Mouse (Mus musculus): ENCODE measurements around the gene Celf3. TPM values are rescaled to one million over a fixed set of nuclear protein-coding genes. Genes with fewer than 3 reads are reported as not detected.

Celf3 gene
- polyA plus RNA-seq, 1 experiment from 2014 or later: 69.0 TPM

DNA sequence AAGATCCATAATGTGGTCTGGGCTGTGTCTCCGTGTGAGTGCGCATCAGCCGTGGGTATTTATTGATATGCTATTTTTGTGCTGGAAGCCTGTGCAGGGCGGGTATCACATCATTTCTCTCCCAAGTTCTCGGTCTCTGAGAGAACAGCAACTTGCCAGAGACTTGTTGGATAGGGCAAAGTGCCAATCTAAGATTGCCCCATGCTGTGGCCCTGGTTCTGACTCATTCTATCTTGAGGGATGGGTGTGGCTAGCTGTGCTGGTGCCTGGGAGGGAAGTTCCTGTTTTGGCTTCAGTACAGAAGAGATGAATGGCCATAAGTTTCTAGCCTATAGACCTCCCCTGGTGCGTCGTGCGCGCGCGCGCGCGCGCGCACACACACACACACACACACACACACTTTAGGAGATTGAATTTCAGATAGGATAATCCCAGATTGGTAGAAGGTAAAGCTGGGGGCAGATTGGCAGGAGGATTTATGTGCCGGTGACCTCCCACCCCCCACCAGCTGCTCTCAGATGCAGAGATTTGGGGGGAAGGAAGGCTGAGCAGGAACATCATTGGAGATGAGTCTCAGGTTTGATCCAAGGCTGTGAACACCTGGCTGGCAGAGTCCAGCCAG is 4.8 kb downstream of the Celf3 start:
- Histone ChIP-seq H3K36me3 (peaks cover 55% of the 10 kb centered on the region), H3K27ac (replicated peaks) (peak overlapping the region; percentile 91), H3K9me3 (replicated peaks) (no peaks in the 10 kb centered on the region), H3K27me3 (ENCODE audit: low read depth, poor library complexity, severe bottlenecking) (peaks cover 38% of the 10 kb centered on the region), H3K4me3 (peak overlapping the region; percentile 44; the same call in 1 of the 2 replicates), H3K4me1 (peaks cover 100% of the 10 kb centered on the region)
- 81% methylated on average over 17 of the region's 17 CpGs for WGBS
- no peak for DNase-seq (ENCODE audit: low spot score)

DNA sequence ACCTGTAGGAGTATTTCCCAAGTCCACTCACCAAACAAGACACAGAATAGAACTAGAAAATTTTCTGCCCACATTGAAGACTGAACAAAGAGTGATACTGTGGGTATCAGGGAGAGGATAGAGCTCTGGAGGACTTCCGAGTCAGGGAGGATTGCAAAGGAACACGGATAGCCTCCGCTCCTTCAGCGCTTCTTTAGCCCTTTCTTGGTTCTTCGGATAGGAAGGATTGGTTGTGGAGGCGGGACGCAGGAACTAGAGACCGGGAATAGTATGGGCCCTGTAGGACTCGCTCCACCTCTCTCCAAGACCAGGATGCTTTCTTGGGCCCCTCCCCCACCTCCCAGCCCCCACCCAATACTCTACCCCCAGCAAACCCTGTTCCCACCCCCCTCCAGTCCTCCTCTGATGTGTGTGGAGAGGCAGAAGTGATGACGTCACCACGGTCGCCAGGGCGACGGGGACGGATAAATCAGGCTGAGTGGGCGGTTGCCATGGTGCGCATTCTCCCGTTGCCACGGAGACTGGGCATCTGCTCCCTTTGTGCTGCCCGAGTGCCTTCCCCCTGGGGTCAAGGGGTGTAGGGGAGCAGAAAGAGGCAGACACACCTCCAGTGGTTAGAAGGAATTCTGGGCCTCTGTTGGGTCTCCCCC is 5.8 kb downstream of the Celf3 start:
- peaks cover 28% of the 10 kb centered on the region for H3K27me3 ChIP-seq (ENCODE audit: low read depth, poor library complexity, severe bottlenecking)
- H3K27ac ChIP-seq (replicated peaks): peak overlapping the region; percentile 91
- no peaks in the 10 kb centered on the region for H3K9me3 ChIP-seq (replicated peaks)
- H3K4me3 ChIP-seq: peak overlapping the region; percentile 44
- peak; percentile 99 for DNase-seq (ENCODE audit: low spot score)
- 9% methylated on average over 20 of the region's 20 CpGs for WGBS
- peaks cover 65% of the 10 kb centered on the region for H3K36me3 ChIP-seq
- peaks cover 90% of the 10 kb centered on the region for H3K4me1 ChIP-seq

DNA sequence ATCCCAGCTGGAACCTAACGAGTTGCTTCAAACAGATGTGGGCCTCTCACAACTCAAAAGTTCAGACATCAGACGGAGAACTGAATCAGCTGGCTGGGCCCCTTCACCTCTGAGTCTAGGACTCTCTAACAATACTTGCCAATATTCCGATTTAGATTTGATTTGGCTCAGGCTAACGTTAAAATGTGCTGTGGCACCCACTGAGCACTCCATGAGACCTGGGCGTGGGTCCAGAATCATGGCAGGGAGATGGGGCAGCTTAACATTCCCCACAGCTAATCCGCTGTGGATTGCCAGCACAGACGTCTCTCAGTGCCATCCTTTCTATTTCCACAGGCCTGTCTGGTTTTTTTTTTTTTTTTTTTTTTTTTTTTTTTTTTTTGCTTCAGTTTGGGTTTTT is 7.8 kb downstream of the Celf3 start:
- no peak for DNase-seq (ENCODE audit: low spot score)
- Histone ChIP-seq H3K4me1 (peaks cover 88% of the 10 kb centered on the region), H3K27me3 (ENCODE audit: low read depth, poor library complexity, severe bottlenecking) (peaks cover 8% of the 10 kb centered on the region; the same call in 1 of the 2 replicates), H3K36me3 (peaks cover 83% of the 10 kb centered on the region), H3K27ac (replicated peaks) (peak overlapping the region; percentile 91), H3K4me3 (no peak overlapping the region), H3K9me3 (replicated peaks) (no peaks in the 10 kb centered on the region)
- WGBS: 70% methylated on average over 7 of the region's 7 CpGs

DNA sequence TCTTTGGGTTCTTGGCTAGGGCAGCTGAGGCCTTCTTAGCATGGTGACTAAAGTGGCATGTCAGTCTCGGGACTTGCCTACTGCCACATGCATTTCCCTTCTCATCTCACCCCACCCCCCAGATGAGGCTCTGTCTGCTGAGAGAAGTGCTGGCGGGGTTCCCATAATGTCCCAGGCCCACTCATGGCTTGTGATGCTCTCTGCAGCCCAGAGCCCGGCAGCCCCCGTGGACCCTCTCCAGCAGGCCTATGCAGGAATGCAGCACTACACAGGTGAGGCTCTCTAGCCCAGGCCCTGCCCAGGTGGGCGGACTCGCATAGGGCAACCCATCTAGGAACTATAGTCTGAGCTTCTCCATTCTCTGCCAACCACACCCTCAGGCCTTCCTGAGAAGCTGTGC is 9.5 kb downstream of the Celf3 start:
- Histone ChIP-seq H3K9me3 (replicated peaks) (no peaks in the 10 kb centered on the region), H3K27me3 (ENCODE audit: low read depth, poor library complexity, severe bottlenecking) (no peaks in the 10 kb centered on the region), H3K36me3 (peaks cover 80% of the 10 kb centered on the region), H3K4me1 (peaks cover 80% of the 10 kb centered on the region), H3K4me3 (no peak overlapping the region), H3K27ac (replicated peaks) (peak overlapping the region; percentile 61)
- 83% methylated on average over 6 of the region's 6 CpGs for WGBS
- DNase-seq (ENCODE audit: low spot score): no peak

DNA sequence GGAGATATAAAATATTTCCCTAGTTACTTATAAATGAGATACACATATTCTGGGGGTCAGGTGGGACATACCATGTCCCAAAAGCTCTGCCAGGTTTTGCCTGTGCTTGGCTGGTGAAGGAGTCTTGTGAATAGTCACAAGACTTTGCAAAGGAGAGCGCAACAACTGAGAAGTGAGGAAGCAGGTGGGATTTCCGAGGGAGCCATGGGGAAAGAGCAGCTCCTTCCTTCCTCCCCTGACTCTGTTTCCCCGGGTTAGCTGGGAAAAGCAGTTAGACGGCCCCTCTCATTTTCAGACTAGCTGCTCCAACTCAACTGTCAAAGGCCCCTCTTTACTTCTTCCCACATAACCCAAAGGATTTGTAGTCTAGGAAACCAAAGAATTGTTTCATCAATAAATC is 19.1 kb downstream of the Celf3 start:
- H3K27me3 ChIP-seq (ENCODE audit: low read depth, poor library complexity, severe bottlenecking): no peaks in the 10 kb centered on the region
- H3K4me3 ChIP-seq: no peak overlapping the region
- H3K27ac ChIP-seq (replicated peaks): no peak overlapping the region
- no peak for DNase-seq (ENCODE audit: low spot score)
- whole genome bisulfite sequencing: 85% methylated on average over 4 of the region's 4 CpGs
- H3K9me3 ChIP-seq (replicated peaks): no peaks in the 10 kb centered on the region
- H3K36me3 ChIP-seq: peaks cover 68% of the 10 kb centered on the region
- peaks cover 6% of the 10 kb centered on the region; the same call in 1 of the 2 replicates for H3K4me1 ChIP-seq

DNA sequence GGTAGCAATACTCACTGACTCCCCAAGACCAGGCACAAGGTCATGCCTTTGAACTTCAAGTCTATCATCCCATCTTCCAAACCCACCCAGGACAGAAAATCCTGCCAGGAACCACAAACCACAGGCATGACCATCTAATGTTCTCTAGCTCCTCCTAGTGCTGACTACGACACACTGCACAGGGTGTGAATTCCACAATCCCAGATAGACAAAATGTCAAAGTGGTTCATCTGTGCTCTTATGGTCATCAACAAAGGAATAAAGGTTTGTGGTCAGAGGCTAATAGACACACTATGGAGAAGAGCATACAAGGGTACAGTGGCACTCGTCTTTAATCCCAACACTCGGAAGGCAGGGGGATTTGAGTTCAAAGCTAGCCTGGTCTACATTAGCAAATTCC is 24.1 kb downstream of the Celf3 start:
- Histone ChIP-seq H3K4me1 (no peaks in the 10 kb centered on the region), H3K27me3 (ENCODE audit: low read depth, poor library complexity, severe bottlenecking) (no peaks in the 10 kb centered on the region), H3K9me3 (replicated peaks) (no peaks in the 10 kb centered on the region), H3K4me3 (no peak overlapping the region), H3K27ac (replicated peaks) (no peak overlapping the region), H3K36me3 (peaks cover 59% of the 10 kb centered on the region)
- 78% methylated on average over 3 of the region's 3 CpGs for WGBS
- no peak for DNase-seq (ENCODE audit: low spot score)

DNA sequence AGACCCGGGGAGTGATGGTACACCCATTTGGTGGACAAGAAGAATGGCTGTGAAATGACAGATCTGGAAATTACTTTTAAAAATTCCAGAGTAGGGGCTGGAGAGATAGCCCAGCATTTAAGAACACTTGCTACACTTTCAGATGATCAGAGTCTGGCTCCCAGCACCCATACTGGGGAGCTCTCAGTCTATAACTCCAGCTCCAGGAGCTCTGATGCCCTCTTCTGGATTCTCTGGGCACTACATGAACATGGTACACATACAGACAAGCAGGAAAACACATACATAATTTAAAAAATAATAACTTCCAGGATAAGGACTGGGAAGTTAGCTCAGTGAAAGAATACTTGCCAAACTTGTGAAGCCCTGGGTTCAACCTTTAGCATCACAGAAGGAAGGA is 28.6 kb downstream of the Celf3 start:
- Histone ChIP-seq H3K27me3 (ENCODE audit: low read depth, poor library complexity, severe bottlenecking) (no peaks in the 10 kb centered on the region), H3K36me3 (peaks cover 69% of the 10 kb centered on the region), H3K9me3 (replicated peaks) (no peaks in the 10 kb centered on the region), H3K27ac (replicated peaks) (no peak overlapping the region), H3K4me1 (no peaks in the 10 kb centered on the region), H3K4me3 (no peak overlapping the region)
- WGBS: 93% methylated on average over 1 of the region's 1 CpGs
- no peak for DNase-seq (ENCODE audit: low spot score)

DNA sequence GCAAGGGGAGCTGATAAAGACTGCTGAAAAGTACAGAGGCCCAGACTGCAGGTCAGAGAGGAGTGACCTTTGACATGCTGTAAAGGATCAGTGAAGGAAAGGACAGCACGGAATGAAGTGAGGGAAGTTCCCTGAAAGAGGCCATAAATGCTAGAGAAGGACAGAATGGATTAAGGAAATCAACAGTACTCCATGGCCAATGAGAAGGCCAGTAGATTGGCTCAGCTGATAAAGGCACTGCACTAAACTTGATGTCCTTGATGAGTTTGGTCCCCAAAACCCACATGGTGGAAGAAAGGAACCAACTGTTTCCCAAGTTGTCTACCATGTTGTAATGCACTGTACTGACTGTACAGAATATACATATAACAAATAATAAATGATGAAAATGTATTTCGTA is 48.6 kb downstream of the Celf3 start:
- Histone ChIP-seq H3K27ac (replicated peaks) (no peak overlapping the region), H3K27me3 (ENCODE audit: low read depth, poor library complexity, severe bottlenecking) (no peaks in the 10 kb centered on the region), H3K9me3 (replicated peaks) (no peaks in the 10 kb centered on the region), H3K36me3 (peaks cover 56% of the 10 kb centered on the region), H3K4me1 (0 out of 2 replicates have a peak, but pooled peaks cover 2% of the 10 kb centered on the region), H3K4me3 (no peak overlapping the region)
- 69% methylated on average over 2 of the region's 2 CpGs for WGBS
- no peak for DNase-seq (ENCODE audit: low spot score)

DNA sequence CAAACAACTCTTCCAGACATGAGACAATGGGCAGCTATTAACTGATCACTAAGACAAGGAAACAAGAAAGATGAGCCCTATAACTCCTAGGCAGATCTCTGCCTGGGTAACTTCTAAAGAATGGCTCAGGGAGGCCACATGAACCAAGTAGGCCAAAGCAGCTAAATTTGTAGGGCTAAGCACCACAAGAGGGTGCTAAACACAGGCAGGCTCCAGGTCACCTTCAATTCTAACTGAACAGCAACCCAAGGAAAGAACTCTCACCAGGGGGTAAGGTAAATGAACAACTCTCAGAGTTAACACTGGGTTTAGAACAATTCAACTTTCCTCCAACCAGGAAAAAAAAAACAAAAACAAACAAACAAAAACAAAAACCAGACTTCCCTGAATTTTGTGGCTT is 55.9 kb downstream of the Celf3 start:
- Histone ChIP-seq H3K4me1 (no peaks in the 10 kb centered on the region), H3K27ac (replicated peaks) (no peak overlapping the region), H3K36me3 (peaks cover 25% of the 10 kb centered on the region), H3K27me3 (ENCODE audit: low read depth, poor library complexity, severe bottlenecking) (no peaks in the 10 kb centered on the region), H3K4me3 (no peak overlapping the region), H3K9me3 (replicated peaks) (no peaks in the 10 kb centered on the region)
- DNase-seq (ENCODE audit: low spot score): no peak

DNA sequence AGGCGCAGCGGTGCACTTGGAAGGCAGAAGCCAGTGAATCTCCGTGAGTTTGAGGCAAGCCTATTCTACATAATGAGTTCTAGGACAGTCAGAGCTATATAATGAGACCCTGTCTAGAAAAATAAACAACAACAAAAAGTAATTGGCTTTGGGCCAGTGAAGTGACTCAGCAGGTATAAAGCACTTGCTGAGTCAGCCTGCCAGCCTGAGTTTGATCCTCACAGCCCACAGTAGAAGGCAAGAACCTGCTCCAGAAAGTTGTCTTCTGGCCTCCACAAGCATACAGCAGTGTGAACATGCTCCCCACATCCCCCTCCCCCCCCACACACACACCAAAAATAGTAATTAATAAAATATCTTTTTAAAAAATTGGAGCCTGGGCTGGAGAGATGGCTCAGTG is 59.1 kb downstream of the Celf3 start:
- Histone ChIP-seq H3K9me3 (replicated peaks) (no peaks in the 10 kb centered on the region), H3K27ac (replicated peaks) (no peak overlapping the region), H3K4me3 (no peak overlapping the region), H3K4me1 (no peaks in the 10 kb centered on the region), H3K36me3 (peaks cover 17% of the 10 kb centered on the region), H3K27me3 (ENCODE audit: low read depth, poor library complexity, severe bottlenecking) (no peaks in the 10 kb centered on the region)
- 92% methylated on average over 3 of the region's 3 CpGs for WGBS
- no peak for DNase-seq (ENCODE audit: low spot score)

Other genes starting within 250 kb of the Celf3 start
- gene Gm4778, start 214.3 kb upstream of the Celf3 start, polyA plus RNA-seq (2016; fragmentation: Nextera tagmentation; extraction: Ambion mirVana): not detected in 2 replicates
- gene Them4, start 168.2 kb upstream of the Celf3 start, polyA plus RNA-seq (2016; fragmentation: Nextera tagmentation; extraction: Ambion mirVana): 9.4 and 10.4 TPM in 2 replicates
- gene Them5, start 136.2 kb upstream of the Celf3 start, polyA plus RNA-seq (2016; fragmentation: Nextera tagmentation; extraction: Ambion mirVana): not detected in 2 replicates
- 0.23 and 0.68 TPM in 2 replicates for gene C2cd4d, start 115.9 kb upstream of the Celf3 start, polyA plus RNA-seq (2016; fragmentation: Nextera tagmentation; extraction: Ambion mirVana)
- gene Rorc, start 105.5 kb upstream of the Celf3 start, polyA plus RNA-seq (2016; fragmentation: Nextera tagmentation; extraction: Ambion mirVana): 0.14 TPM in 1 of 2 replicates, not detected in the other
- 0.71 and 0.72 TPM in 2 replicates for gene Lingo4, start 79.8 kb upstream of the Celf3 start, polyA plus RNA-seq (2016; fragmentation: Nextera tagmentation; extraction: Ambion mirVana)
- gene Tdrkh, start 65.0 kb upstream of the Celf3 start, polyA plus RNA-seq (2016; fragmentation: Nextera tagmentation; extraction: Ambion mirVana): 45.2 and 53.8 TPM in 2 replicates
- gene Mrpl9, start 35.0 kb upstream of the Celf3 start, polyA plus RNA-seq (2016; fragmentation: Nextera tagmentation; extraction: Ambion mirVana): 71.7 and 72.9 TPM in 2 replicates
- 0.58 and 0.65 TPM in 2 replicates for gene Oaz3, start 34.4 kb upstream of the Celf3 start, polyA plus RNA-seq (2016; fragmentation: Nextera tagmentation; extraction: Ambion mirVana)
- 8.4 and 12.5 TPM in 2 replicates for gene Riiad1, start 2.0 kb downstream of the Celf3 start, polyA plus RNA-seq (2016; fragmentation: Nextera tagmentation; extraction: Ambion mirVana)
- gene Snx27, start 104.4 kb downstream of the Celf3 start, polyA plus RNA-seq (2016; fragmentation: Nextera tagmentation; extraction: Ambion mirVana): 44.8 and 48.6 TPM in 2 replicates
- gene Gm10972, start 164.8 kb downstream of the Celf3 start, polyA plus RNA-seq (2016; fragmentation: Nextera tagmentation; extraction: Ambion mirVana): not detected in 2 replicates
- 3.9 and 4.1 TPM in 2 replicates for gene Tuft1, start 180.6 kb downstream of the Celf3 start, polyA plus RNA-seq (2016; fragmentation: Nextera tagmentation; extraction: Ambion mirVana)
- not detected in 2 replicates for gene Selenbp2, start 215.3 kb downstream of the Celf3 start, polyA plus RNA-seq (2016; fragmentation: Nextera tagmentation; extraction: Ambion mirVana)

Data from midbrain, embryonic 10.5 days (tissue).